Mouse (Mus musculus): ENCODE data around the gene Megf11.

DNA sequence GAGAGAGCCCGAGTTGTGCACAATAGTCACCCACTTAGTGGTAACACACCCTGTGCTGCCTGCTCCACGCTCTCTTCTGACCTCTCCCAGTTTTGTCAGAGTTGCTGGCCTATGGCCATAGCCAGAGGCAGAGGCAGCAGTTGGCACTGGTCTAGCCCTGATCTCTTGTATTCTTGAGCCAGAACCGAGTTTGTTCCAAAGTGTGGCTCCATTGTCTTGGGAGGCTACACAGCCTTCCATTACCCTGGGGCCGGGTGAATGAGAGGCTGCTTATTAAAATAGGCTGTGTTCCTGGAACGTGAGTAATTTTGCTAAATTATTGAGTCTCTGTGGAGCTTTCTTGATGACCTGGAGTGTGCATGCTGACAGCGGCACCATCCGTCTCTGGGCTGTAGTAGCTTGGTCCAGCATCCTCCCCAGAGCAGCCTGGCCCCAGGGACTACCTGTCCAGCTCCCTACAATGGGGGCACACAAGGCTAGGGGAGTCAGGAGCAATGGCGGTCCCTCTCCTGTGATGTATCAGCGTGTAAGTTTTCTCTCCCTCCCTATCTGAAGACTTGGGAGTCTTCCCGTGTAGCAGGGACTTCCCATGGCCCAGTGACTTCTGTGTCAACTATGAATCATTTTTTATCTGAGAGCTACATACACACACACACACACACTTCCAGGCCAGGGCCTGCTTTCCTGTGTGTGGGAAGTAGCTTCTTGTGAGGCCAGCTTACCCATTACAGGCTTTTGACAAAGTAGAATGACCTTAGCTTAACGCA, 121.2 kb downstream of the Megf11 start:
- TF ChIP-seq POLR2A (IDR thresholded peaks at IDR 0.05; ENCODE audit: extremely low read depth, insufficient read depth, low read length) = no peak
- TF ChIP-seq CTCF (IDR thresholded peaks at IDR 0.05; ENCODE audit: extremely low read depth, insufficient read depth, low read length) = no peak
